Mouse (Mus musculus): ENCODE data around the gene Ak9.

DNA sequence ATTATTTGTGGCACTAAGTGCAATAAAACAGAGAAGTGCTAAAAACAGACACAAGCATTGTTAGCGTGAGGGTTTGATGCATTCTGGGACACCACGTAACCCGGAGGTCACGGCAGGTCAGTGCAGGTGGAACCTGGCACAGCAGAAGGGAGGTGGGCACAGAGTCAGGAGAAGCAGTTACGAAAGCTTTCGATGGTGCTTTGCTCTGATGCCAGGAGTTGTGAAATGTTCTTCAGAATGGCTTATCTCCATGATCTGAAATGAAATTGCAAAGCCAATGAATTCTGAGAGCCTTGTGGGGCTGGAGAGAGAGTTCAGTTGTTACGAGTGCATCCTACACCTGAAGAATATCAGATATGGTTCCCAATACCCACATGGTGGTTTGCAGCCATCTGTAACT, 37.6 kb downstream of the Ak9 start:
- TF ChIP-seq CTCF (IDR thresholded peaks at IDR 0.05; ENCODE audit: low read depth) (no peak), EP300 (optimal IDR thresholded peaks at IDR 0.05) (no peak)
